Mouse (Mus musculus): ENCODE results near the gene St3gal4.

The St3gal4 gene

DNA sequence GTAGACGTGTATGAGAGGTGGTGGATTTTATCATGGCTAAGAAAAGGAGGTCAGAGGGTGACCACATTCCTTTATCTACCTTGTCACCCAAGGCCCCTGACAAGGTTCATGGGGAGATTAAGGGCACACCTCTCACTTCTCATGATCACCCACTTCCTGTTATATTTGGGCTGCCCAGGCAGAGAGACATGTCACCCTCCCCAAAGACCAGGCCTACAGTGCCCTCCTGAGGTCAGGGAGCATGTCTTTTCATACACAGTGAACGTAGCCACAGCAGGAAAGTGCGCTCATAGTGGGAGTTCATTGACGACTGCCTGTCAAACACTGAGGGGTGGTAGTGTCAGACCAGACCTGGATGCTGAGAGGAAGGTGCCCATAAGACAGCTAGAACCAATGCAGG is 102.3 kb downstream of the St3gal4 start:
- DNase-seq (ENCODE audit: low spot score in 2 of 2), result no peak

DNA sequence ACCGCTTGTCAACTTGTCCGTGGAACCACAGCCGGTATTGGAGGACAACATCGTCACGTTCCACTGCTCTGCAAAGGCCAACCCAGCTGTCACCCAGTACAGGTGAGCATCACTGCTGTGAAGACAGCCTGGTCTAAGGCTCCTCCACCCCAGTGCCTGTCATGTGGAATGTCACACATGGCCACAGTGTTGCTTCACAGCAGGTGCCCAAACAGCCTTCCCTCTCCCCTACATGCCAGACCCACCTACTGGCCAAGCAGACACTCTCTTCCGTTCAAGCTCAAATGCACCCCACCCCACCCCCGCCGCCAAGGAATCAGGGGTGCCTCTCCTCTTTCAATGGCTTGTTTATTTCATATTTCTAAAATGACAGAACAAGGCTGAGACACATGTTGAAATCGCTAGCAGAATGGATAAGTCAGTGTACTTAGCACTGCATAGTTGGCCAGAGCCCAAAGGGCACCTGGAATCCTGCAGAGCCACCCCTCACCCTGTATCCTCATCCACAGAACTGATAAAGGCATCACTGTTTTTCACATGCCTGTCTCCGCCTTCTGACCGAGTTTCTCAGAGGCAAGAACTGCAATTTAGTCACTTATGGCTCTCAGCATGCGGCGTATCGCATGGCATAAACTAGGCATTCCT is 111.2 kb downstream of the St3gal4 start:
- DNase-seq (ENCODE audit: low spot score in 2 of 2), result no peak

DNA sequence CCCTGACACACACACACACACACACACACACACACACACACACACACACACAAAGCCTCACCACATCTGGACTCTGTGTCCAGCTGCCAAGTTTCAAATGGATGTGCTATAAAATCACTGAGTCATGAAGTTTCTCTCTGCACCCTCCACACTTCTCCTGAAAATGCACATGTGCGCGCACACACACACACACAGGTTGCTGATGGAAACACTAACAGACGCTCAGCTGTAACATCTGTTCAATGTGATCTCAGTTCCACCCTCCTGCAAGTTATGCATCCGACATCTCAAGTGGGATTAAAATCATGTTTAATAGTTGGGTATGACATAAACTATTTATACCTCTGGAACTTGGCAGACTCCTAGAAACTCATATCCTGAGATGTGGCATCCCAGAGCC is 115.0 kb downstream of the St3gal4 start:
- DNase-seq (ENCODE audit: low spot score in 2 of 2), result no peak

DNA sequence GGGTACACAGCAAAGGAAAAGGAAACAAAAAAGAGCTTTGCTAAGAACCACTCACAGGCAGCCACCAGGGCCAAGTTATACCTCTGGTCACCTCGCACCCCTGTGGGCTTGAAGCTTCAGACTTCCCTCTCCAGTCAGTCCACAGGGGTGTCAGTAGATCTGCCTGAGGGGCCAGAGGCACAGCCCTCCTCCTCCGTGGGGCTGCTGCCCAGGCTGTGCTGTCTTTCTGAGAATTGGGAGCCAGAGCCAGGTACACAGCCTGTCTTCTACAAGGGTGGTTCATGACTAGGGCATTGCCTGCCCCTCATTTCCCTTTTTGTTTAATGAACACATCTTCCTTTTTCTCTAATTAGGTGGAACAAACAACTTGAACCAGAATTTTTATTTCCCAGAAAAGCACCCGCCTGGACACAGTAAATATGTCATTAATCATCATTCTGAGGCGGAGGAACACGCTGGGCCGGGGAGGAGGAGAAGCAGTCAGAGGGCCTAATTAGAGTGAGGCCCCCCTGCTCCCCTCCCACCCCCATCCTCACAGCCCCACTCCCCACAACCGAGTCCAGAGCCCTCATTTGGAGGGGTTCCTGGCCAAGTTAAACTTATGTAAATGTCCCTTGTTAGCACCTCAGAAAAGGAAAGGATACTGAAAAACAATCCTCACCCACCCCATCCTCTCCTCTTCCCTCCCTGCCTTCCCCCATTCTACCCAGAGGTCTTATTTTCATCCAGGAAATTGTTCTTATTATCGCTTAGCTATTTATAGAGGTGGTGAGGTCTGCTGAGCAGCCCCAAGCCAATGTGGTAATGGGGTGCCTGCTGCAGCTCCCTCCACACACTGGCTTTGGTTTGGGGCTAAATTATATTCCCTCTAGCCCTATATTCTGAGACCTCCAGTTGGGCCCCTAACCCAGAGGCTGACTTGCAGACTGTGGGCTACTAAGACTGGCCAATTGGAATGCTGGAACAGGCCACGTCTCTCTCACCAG is 120.9 kb downstream of the St3gal4 start:
- DNase-seq (ENCODE audit: low spot score in 2 of 2), result no peak

Data from frontal cortex, postnatal 14 days (tissue).